Mouse (Mus musculus) liver, embryonic 14 days (tissue): ENCODE measurements around the gene Gm4737. TPM values are rescaled to one million over a fixed set of nuclear protein-coding genes. Genes with fewer than 3 reads are reported as not detected.

ENCODE experiments used
- polyA plus RNA-seq: library from polyadenylated mRNA; depleted of rRNA; stranded (reverse); fragments of >200 nt; gene quantifications from 2 replicates; pipeline ENCODE4 v1.2.3, GENCODE M21; 2012; rRNA removed

Gene Gm4737
- polyA plus RNA-seq, result 4.7 and 6.0 TPM in 2 replicates

DNA sequence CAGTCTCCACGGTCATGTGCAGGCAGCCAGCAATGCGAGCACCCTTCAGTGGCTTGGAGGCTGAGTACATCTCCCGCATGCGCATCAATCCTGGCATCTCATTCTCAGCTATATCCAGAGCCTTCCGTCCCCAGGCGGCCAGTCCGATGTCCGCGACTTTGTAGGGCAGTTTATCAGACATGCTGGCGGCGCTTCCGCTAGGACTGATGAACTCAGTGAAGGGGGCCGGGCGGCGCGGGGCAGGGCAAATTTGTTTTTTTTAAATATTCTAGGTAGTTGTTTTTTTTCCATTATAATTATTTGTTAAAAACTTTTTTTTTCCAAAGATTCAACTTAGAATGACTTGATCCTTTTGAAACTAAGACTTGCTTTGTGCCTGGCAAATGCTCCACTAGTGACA, at the start of gene Gm4737:
Gene Gm4737, minus strand, starts transcription at position 246 of the 400 bp plus-strand sequence.

DNA sequence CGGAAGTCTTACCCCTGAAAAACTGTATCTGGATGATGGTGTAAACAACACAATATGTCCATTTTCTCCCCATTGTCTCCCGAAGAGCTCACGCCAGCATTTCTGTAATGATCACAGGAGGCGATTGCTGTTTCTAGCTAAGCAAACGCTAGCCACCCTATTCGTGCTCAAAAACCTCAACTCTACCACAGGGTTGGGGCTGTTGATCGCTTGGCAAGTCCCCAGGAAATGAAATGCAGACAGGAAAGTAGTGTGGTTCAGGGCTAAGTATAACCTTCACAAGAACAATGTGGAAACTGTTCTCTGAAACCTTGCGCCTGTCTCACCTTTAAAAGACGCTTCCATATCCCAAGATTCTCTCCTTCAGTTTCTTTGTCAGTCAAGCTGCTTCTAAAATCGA, 34.9 kb downstream of the Gm4737 start, which contains the start of gene Cd96:
Gene Cd96, minus strand, starts transcription at position 232 of the 400 bp plus-strand sequence.

Other genes with a start within 250 kb of the Gm4737 start
- gene Phldb2, start 201.5 kb downstream of the Gm4737 start, polyA plus RNA-seq, result 9.3 and 10.1 TPM in 2 replicates
- 1.7 and 2.1 TPM in 2 replicates for gene Plcxd2, start 144.9 kb downstream of the Gm4737 start, polyA plus RNA-seq
- 0.03 TPM in 2 replicates for gene Cd96, start 34.8 kb downstream of the Gm4737 start, polyA plus RNA-seq